Mouse (Mus musculus) embryonic facial prominence, embryonic 10.5 days (tissue): ENCODE measurements around the gene Schip1. TPM values are rescaled to one million over a fixed set of nuclear protein-coding genes. Genes with fewer than 3 reads are reported as not detected.

Experiments used
- DNase-seq: peaks from one replicate; pipeline ENCODE4 v3.0.0-alpha.2; 2017; ENCODE audit warnings: low spot score
- H3K27ac ChIP-seq: fragments of 300-500 bp; sonication (generic); replicated peaks from 2 replicates; pipeline ENCODE4 v1.5.1; 2016; ENCODE audit warnings: mild to moderate bottlenecking
- H3K27me3 ChIP-seq: fragments of 300-500 bp; sonication (generic); replicated peaks from 2 replicates; pipeline ENCODE4 v1.6.1; 2016; ENCODE audit warnings: low read depth, mild to moderate bottlenecking; ENCODE audit not compliant: poor library complexity, severe bottlenecking
- H3K36me3 ChIP-seq: fragments of 300-500 bp; sonication (generic); replicated peaks from 2 replicates; pipeline ENCODE4 v1.6.1; 2016; ENCODE audit warnings: mild to moderate bottlenecking, moderate library complexity
- H3K4me1 ChIP-seq: fragments of 300-500 bp; sonication (generic); 2 replicates; pipeline ENCODE4 v1.6.1; 2016
- H3K4me3 ChIP-seq: fragments of 300-500 bp; sonication (generic); 2 replicates; pipeline ENCODE4 v1.5.1; 2016; ENCODE audit warnings: mild to moderate bottlenecking, moderate library complexity
- H3K9me3 ChIP-seq: fragments of 300-500 bp; sonication (generic); 2 replicates; pipeline ENCODE4 v1.6.1; 2016; ENCODE audit warnings: mild to moderate bottlenecking
- WGBS: fragments of 180-500 bp; shearing (Covaris S2); methylation state at CpG from one replicate; pipeline ENCODE4 v1.1.7; 2016; 5-methylcytosine and 5-hydroxymethylcytosine counted together
- polyA plus RNA-seq: library from polyadenylated mRNA; unstranded; fragments of >200 nt; fragmentation: Nextera tagmentation; extraction: Ambion mirVana; gene quantifications from 2 replicates; pipeline ENCODE4 v1.2.1, GENCODE M21; 2016

The Schip1 gene
- polyA plus RNA-seq, 1 experiment from 2014 or later = 39.4 TPM

- WGBS = 66% methylated on average over 10 of the region's 10 CpGs
Measured at GRCm38 (mm10) chr3:68564978-68565674, 500.5 kb downstream of the Schip1 start.

DNA sequence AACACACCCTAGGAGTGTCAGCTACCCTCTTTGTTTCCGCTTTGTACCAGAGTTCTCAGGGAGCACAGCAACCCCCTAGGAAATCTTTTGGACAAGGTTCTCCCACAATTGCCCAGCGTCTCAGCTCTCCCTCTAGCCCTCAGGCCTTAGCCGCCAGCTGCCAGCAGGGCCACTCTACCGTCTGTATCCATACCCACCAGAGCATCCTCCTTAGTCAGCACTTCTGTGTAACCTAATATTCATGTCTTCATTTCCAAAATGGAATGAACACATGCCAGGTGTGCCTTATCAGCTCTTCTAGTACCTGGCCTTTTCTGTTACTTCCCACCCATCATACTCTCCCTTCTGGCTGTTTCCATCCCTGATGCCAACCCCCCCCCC, 501.1 kb downstream of the Schip1 start:
- H3K27ac ChIP-seq = no peak overlapping the region

More at GRCm38 (mm10) chr3:68564978-68565674, 500.5 kb downstream of the Schip1 start:
- peaks cover 23% of the 10 kb centered on the region for H3K4me1 ChIP-seq
- H3K9me3 ChIP-seq = no peaks in the 10 kb centered on the region
- no peak for DNase-seq
- H3K4me3 ChIP-seq = no peak overlapping the region
- H3K27ac ChIP-seq = no peak overlapping the region
- no peaks in the 10 kb centered on the region for H3K36me3 ChIP-seq
- no peaks in the 10 kb centered on the region for H3K27me3 ChIP-seq

DNA sequence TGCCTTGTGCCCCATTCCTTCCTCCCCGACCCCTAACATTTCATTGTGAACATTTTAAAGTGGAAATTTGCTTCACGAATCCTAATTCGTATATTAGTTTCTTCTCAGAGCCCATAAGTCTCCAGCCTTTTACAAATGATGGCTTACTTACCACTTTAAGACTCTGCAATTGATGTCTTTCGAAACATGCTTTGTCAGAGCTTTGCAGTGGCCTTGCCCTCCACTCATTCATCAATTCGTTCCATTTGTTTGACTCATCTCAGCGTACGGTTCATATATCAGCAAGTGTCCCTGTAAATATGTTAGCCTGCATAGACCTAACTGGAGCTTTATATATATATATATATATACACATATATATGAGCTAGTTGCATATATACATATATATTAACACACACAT, 503.0 kb downstream of the Schip1 start:
- no peaks in the 10 kb centered on the region for H3K27me3 ChIP-seq
- H3K9me3 ChIP-seq = no peaks in the 10 kb centered on the region
- WGBS = 88% methylated on average over 7 of the region's 7 CpGs
- no peak overlapping the region for H3K4me3 ChIP-seq
- H3K27ac ChIP-seq = no peak overlapping the region; the same call in 1 of the 2 replicates
- DNase-seq = no peak
- peaks cover 32% of the 10 kb centered on the region for H3K4me1 ChIP-seq
- H3K36me3 ChIP-seq = no peaks in the 10 kb centered on the region

More for the DNA sequence above, 501.1 kb downstream of the Schip1 start:
- DNase-seq = no peak
- H3K27me3 ChIP-seq = no peaks in the 10 kb centered on the region
- H3K4me3 ChIP-seq = no peak overlapping the region
- H3K4me1 ChIP-seq = peaks cover 23% of the 10 kb centered on the region
- no peaks in the 10 kb centered on the region for H3K9me3 ChIP-seq
- 52% methylated on average over 4 of the region's 4 CpGs for WGBS
- H3K36me3 ChIP-seq = no peaks in the 10 kb centered on the region

DNA sequence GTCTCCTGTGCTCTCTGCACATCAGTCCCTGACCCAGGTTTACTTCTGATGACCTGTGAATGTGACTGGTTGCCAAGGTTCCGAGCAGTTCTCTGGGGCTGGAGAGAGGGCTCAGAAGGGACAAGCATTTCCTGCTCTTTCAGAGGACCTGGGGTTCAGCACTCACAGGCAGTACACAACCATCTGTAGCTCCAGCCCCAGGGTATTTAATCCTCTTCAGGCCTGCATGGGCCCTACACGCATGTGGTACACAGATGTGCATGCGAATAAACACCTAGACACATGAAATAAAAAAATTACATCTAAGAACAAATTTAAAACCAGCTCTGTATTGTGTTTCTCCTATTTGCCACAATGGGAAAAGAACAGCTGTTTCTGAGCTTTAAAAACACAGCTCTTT, 503.5 kb downstream of the Schip1 start:
- H3K9me3 ChIP-seq = no peaks in the 10 kb centered on the region
- WGBS = 56% methylated on average over 3 of the region's 3 CpGs
- peak; percentile 31 for DNase-seq
- 0 out of 2 replicates have a peak, but pooled peaks cover under 1% of the 10 kb centered on the region for H3K27me3 ChIP-seq
- no peak overlapping the region for H3K4me3 ChIP-seq
- H3K4me1 ChIP-seq = peaks cover 37% of the 10 kb centered on the region
- H3K27ac ChIP-seq = peak overlapping the region; percentile 52
- no peaks in the 10 kb centered on the region for H3K36me3 ChIP-seq

DNA sequence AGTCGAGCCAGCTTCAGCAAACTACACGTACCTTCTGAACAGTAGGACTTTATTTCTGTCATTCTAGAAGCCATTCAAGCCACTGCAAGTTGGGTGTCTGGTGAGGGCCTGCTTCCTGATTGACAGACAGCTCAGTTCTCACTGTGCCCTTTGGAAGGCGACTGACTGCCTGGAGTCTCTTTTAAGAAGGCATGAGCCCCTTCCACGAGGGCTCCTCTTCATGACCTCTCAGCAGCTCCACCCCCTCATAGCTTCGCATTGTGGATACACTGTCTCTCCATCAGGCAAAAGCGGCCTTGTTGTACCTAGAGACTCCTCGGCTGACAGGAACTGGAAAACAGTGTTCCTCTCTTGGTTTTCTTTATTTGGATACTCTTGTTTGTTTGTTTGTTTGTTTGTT, 504.1 kb downstream of the Schip1 start:
- Histone ChIP-seq H3K27ac (peak overlapping the region; percentile 52), H3K9me3 (no peaks in the 10 kb centered on the region), H3K4me3 (no peak overlapping the region), H3K27me3 (0 out of 2 replicates have a peak, but pooled peaks cover 2% of the 10 kb centered on the region), H3K4me1 (peaks cover 43% of the 10 kb centered on the region), H3K36me3 (no peaks in the 10 kb centered on the region)
- 30% methylated on average over 7 of the region's 7 CpGs for WGBS
- DNase-seq = peak; percentile 35

- Histone ChIP-seq H3K4me3 (no peak overlapping the region), H3K36me3 (no peaks in the 10 kb centered on the region), H3K9me3 (no peaks in the 10 kb centered on the region), H3K4me1 (peaks cover 50% of the 10 kb centered on the region), H3K27me3 (0 out of 2 replicates have a peak, but pooled peaks cover 2% of the 10 kb centered on the region), H3K27ac (no peak overlapping the region)
- WGBS = 83% methylated on average over 4 of the region's 4 CpGs
- DNase-seq = no peak
Measured at GRCm38 (mm10) chr3:68570319-68570718, 505.7 kb downstream of the Schip1 start.

GRCm38 (mm10) chr3:68572249-68573225, 507.9 kb downstream of the Schip1 start:
- peak; percentile 82 for DNase-seq
- H3K4me1 ChIP-seq = peaks cover 60% of the 10 kb centered on the region
- WGBS = 11% methylated on average over 28 of the region's 28 CpGs
- H3K27ac ChIP-seq = peak overlapping the region; percentile 86
- H3K4me3 ChIP-seq = peak overlapping the region; percentile 55
- H3K9me3 ChIP-seq = no peaks in the 10 kb centered on the region
- no peaks in the 10 kb centered on the region for H3K36me3 ChIP-seq
- H3K27me3 ChIP-seq = peaks cover 7% of the 10 kb centered on the region; the same call in 1 of the 2 replicates

DNA sequence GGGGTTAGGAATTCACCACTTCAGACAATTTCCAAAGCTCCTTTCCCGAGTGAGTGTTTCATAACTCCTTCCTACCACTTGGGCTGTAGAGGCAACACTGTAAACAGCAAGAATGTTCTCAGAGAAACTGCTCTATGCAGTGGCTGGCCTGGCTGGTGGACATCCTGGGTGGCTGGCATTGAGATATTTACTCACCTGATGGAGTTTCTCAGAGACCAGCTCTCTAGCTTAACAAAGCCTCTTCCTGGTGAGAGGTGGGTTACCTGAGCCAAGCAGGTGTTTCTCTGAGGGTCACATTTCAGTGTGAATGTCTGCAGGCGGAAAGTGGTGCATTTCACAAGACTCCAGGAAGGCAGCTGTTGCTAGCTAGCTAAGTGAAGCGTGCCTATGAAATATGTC, 508.6 kb downstream of the Schip1 start:
- DNase-seq = no peak
- Histone ChIP-seq H3K4me1 (peaks cover 56% of the 10 kb centered on the region), H3K27ac (0 out of 2 replicates have a peak overlapping the region, but pooled peaks have one; percentile 35), H3K4me3 (peak overlapping the region; percentile 55), H3K9me3 (no peaks in the 10 kb centered on the region), H3K36me3 (no peaks in the 10 kb centered on the region), H3K27me3 (peaks cover 7% of the 10 kb centered on the region; the same call in 1 of the 2 replicates)
- WGBS = 62% methylated on average over 3 of the region's 3 CpGs

DNA sequence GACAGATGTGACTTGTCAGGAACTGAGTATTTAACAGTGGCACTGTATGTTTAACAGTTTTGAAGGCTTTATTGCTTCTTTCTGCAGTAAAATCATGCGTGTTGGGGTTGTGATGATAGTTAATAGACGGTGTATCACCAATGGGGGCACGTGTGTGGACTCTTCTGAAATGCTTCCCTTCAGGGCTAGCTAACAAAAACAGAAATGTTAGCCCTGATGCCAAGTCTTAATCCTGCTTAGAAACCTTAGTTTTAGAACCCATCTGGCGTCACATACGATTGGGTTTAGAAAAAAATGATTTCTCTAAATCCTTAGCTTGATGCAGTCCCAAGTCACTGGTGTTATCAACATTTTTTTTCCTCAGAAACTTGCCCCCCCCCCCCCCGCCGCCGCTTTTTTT, 509.5 kb downstream of the Schip1 start:
- Histone ChIP-seq H3K4me3 (peak overlapping the region; percentile 55; the same call in 1 of the 2 replicates), H3K27ac (0 out of 2 replicates have a peak overlapping the region, but pooled peaks have one; percentile 24)
- WGBS = 49% methylated on average over 8 of the region's 8 CpGs

GRCm38 (mm10) chr3:68574565-68574964, 510.0 kb downstream of the Schip1 start:
- peaks cover 7% of the 10 kb centered on the region; the same call in 1 of the 2 replicates for H3K27me3 ChIP-seq
- H3K4me1 ChIP-seq = peaks cover 53% of the 10 kb centered on the region
- WGBS = 73% methylated on average over 8 of the region's 8 CpGs

More for the DNA sequence above, 509.5 kb downstream of the Schip1 start:
- peaks cover 52% of the 10 kb centered on the region for H3K4me1 ChIP-seq
- no peak for DNase-seq
- peaks cover 7% of the 10 kb centered on the region; the same call in 1 of the 2 replicates for H3K27me3 ChIP-seq
- H3K36me3 ChIP-seq = no peaks in the 10 kb centered on the region
- H3K9me3 ChIP-seq = no peaks in the 10 kb centered on the region

DNA sequence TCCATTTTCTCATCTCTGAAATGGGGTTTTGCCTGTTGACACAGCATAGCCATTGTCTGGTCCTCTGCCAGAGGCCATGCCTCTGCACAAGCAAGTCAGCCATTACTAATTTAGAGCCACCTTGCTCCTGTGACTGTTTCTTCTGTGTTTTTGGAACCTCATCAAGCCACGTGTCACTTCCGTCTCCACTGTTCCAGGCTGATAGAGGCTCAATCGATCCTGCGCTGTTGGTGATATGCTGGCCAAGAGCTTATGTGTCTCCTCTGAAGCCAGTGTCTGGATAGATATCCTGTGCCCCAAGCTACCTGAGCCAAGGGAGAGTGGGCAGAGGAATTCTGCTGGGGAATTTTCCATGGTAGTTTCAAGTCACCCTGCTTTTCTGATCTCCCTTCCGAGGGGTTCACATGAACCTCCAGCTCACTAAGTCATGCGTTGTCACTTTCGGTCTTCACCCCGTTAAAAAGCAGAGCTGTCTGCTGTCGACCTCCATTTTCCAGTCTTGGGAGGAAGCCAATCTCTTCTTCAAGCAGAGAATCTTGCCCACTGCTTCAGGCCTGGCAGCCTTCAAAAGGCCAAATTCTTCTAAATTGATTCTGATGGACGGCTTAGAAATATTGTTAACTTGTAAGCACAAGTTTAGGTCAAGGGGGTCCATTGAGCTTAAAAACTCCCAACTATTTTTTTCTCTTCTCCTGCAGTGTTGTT, 511.2 kb downstream of the Schip1 start:
- no peak for DNase-seq

More at GRCm38 (mm10) chr3:68574565-68574964, 510.0 kb downstream of the Schip1 start:
- Histone ChIP-seq H3K9me3 (no peaks in the 10 kb centered on the region), H3K36me3 (no peaks in the 10 kb centered on the region), H3K4me3 (no peak overlapping the region), H3K27ac (no peak overlapping the region)
- no peak for DNase-seq

More for the DNA sequence above, 511.2 kb downstream of the Schip1 start:
- Histone ChIP-seq H3K4me3 (no peak overlapping the region), H3K9me3 (no peaks in the 10 kb centered on the region), H3K4me1 (peaks cover 53% of the 10 kb centered on the region), H3K36me3 (no peaks in the 10 kb centered on the region), H3K27me3 (peaks cover 7% of the 10 kb centered on the region; the same call in 1 of the 2 replicates), H3K27ac (peak overlapping the region; percentile 2; the same call in 1 of the 2 replicates)
- WGBS = 71% methylated on average over 10 of the region's 10 CpGs
